Mouse (Mus musculus) intestine, postnatal 0 days (tissue): ENCODE measurements around the gene Qrfp. TPM values are rescaled to one million over a fixed set of nuclear protein-coding genes. Genes with fewer than 3 reads are reported as not detected.

Experiments used
- ATAC-seq: fragments of 200-750 bp; cut with Nextera tagmentation; 2 replicates; pipeline ENCODE4 v1.8.0; 2017; ENCODE audit warnings: mild to moderate bottlenecking, moderate TSS enrichment, moderate library complexity
- H3K27ac ChIP-seq: fragments of 300-500 bp; sonication (generic); 2 replicates; pipeline ENCODE4 v1.5.1; 2014; ENCODE audit warnings: mild to moderate bottlenecking, low read depth, low read length, moderate library complexity
- H3K27me3 ChIP-seq: fragments of 300-500 bp; sonication (generic); replicated peaks from 2 replicates; pipeline ENCODE4 v1.6.1; 2014; ENCODE audit warnings: low read length, mixed read lengths; ENCODE audit not compliant: control insufficient read depth, insufficient read depth
- H3K36me3 ChIP-seq: fragments of 300-500 bp; sonication (generic); 2 replicates; pipeline ENCODE4 v1.6.1; 2014; ENCODE audit warnings: mild to moderate bottlenecking, moderate library complexity; ENCODE audit not compliant: control insufficient read depth, insufficient read depth
- H3K4me1 ChIP-seq: fragments of 300-500 bp; sonication (generic); replicated peaks from 2 replicates; pipeline ENCODE4 v1.6.1; 2014; ENCODE audit warnings: antibody characterized with exemption, low read length, mixed read lengths; ENCODE audit not compliant: control insufficient read depth, insufficient read depth
- H3K4me2 ChIP-seq: fragments of 300-500 bp; sonication (generic); replicated peaks from 2 replicates; pipeline ENCODE4 v1.6.1; 2014; ENCODE audit warnings: low read depth, mild to moderate bottlenecking, moderate library complexity
- H3K4me3 ChIP-seq: fragments of 300-500 bp; sonication (generic); 2 replicates; pipeline ENCODE4 v1.5.1; 2014; ENCODE audit warnings: low read depth, low read length
- H3K9ac ChIP-seq: fragments of 300-500 bp; sonication (generic); 2 replicates; pipeline ENCODE4 v1.6.1; 2014; ENCODE audit warnings: mild to moderate bottlenecking, low read depth, low read length
- H3K9me3 ChIP-seq: fragments of 300-500 bp; sonication (generic); 2 replicates; pipeline ENCODE4 v1.6.1; 2016; ENCODE audit warnings: mixed run types; ENCODE audit not compliant: control insufficient read depth
- CTCF ChIP-seq: sonication (generic); IDR thresholded peaks from 2 replicates; pipeline ENCODE4 v1.5.1; 2016; ENCODE audit warnings: low read depth, mild to moderate bottlenecking, control low read depth, antibody characterized with exemption, moderate library complexity
- WGBS: fragments of 180-500 bp; shearing (Covaris S2); extraction: QIAGEN DNeasy Blood & Tissue Kit; methylation state at CpG from one replicate; pipeline ENCODE4 v1.1.7; 2014; 5-methylcytosine and 5-hydroxymethylcytosine counted together
- polyA plus RNA-seq: library from polyadenylated mRNA; unstranded; fragments of >200 nt; fragmentation: Nextera tagmentation; extraction: Ambion mirVana; gene quantifications from 2 replicates; pipeline ENCODE4 v1.2.1, GENCODE M21; 2015

The Qrfp gene
- polyA plus RNA-seq, 1 experiment from 2014 or later, result 0.18 TPM

DNA sequence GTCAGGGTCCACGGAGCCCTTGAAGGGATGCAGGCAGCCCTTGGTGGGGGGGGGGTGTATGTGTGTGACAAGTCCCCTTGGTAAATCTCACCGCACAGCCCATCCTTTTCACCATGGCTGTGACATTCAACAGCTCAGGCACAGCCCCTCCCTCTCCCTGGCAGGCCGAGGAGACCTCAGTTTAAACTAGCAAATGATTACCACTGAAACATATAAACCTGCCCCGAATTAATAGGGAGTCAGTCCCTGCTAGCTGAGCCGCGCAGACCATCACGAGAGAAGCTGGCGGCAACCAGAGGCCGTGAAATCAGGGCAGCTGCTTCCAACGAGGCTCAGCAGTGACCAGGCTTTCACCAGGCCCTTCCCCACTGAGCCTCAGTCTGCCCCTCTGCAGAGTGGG, 25.7 kb upstream of the Qrfp start:
- TF ChIP-seq CTCF, result no peak
- Histone ChIP-seq H3K4me1 (no peaks in the 10 kb centered on the region), H3K4me2 (no peak overlapping the region), H3K36me3 (no peaks in the 10 kb centered on the region), H3K4me3 (no peak overlapping the region), H3K27me3 (0 out of 2 replicates have a peak, but pooled peaks cover 7% of the 10 kb centered on the region), H3K9me3 (no peaks in the 10 kb centered on the region), H3K27ac (no peak overlapping the region), H3K9ac (no peak overlapping the region)
- 53% methylated on average over 10 of the region's 10 CpGs for WGBS
- ATAC-seq, result no peak

DNA sequence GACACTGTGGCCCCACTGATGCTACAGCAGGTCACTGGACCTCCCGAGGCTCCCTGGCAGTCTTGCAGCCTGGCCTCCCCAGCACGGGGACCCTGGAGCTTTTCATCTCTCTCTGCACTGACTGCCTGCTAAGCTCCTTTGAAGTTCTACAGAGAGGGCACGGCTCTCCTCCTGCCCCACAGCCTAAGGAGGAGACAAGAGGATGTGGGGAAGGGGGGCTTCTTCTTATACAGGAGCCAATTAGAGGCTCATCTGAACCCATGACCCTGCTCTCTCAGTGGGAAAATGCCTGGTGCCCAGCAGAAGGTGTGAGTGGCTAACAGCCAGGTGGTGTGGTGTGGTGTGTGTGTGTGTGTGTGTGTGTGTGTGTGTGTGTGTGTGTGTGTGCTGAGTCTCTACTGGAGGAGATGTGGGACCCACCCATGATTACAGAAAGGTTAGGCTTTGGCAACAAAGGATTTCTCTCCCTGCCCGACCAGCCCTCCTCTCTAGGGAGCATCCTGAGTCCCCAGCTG, 18.0 kb upstream of the Qrfp start:
- no peak for TF ChIP-seq CTCF
- ATAC-seq, result no peak

DNA sequence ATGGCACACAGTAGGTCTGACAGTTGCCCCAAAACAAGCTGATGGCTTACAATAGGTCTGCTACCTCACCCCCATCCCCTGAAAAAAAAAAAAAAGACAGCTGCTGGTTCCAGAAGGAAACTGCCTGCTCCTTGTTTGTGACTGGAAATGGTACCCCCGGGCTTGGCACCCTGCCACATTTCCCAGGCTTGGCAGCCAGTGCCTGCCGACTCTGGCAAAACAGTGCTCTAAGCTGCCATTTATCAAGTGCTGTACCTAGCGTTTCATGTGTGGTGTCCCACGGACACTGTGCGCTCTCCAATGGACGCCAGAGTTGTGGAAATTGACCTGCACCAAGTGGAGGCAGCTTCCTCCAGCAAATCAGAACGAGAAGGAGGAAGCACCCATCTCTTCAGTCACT, 17.5 kb upstream of the Qrfp start:
- no peak for ATAC-seq
- Histone ChIP-seq H3K4me1 (no peaks in the 10 kb centered on the region), H3K27ac (no peak overlapping the region), H3K27me3 (peaks cover 7% of the 10 kb centered on the region; the same call in 1 of the 2 replicates), H3K36me3 (no peaks in the 10 kb centered on the region), H3K4me2 (no peak overlapping the region), H3K9ac (no peak overlapping the region), H3K4me3 (no peak overlapping the region), H3K9me3 (no peaks in the 10 kb centered on the region)
- WGBS, result 46% methylated on average over 7 of the region's 7 CpGs
- no peak for TF ChIP-seq CTCF

More for the DNA sequence above, 18.0 kb upstream of the Qrfp start:
- H3K27ac ChIP-seq, result no peak overlapping the region
- H3K4me2 ChIP-seq, result no peak overlapping the region
- no peaks in the 10 kb centered on the region for H3K9me3 ChIP-seq
- no peaks in the 10 kb centered on the region for H3K36me3 ChIP-seq
- no peak overlapping the region for H3K9ac ChIP-seq
- no peak overlapping the region for H3K4me3 ChIP-seq
- WGBS, result 33% methylated on average over 4 of the region's 4 CpGs
- no peaks in the 10 kb centered on the region for H3K4me1 ChIP-seq
- 0 out of 2 replicates have a peak, but pooled peaks cover 2% of the 10 kb centered on the region for H3K27me3 ChIP-seq

DNA sequence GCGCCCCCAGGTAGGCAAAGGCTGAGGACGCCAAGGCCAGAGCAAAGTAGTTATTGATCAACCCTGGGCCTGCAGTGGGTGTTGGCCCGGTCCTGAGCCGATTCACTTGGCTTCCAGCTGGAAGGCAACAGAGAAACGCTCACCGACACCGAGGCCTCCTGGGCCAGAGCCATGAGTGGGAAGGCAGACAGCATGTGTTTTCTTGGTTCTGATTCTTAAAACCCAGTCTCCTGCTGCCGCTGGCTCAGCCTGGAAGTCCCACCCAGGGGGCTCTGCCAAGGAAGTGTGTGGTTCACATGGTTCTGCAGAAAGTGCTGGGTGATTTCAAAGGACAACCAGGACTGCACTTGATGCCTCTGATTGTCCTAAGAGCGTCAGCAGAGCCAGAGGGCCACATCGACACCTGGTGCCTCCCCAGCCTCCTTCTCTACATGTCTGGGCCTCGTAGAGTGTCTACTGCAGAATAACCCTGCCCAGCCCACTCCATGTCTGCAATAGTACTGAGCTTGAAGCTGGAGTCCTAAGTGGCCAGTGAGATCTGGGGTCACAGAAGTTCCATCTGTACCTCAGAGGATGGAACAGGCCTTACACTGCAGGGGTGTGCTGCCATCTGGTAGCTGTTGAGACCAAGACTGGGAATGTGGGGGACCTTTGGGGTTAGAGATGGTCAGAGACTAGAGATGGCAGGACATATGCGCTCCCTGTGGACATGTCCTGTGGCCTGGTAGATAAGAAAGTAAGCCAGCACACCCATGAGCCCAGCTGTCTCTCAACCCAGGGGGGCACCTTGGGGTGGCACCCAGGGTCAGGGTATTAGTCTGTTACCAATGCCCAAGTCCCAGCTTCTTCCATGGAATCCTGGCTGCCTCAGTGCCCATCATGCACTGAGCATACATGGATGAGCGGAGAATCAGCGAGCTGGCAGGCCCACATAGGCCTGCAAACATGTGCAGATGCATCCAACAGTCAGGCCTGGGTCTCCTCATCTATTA, 16.0 kb upstream of the Qrfp start:
- no peak overlapping the region for H3K27ac ChIP-seq
- H3K9ac ChIP-seq, result no peak overlapping the region
- no peaks in the 10 kb centered on the region for H3K4me1 ChIP-seq
- no peaks in the 10 kb centered on the region for H3K36me3 ChIP-seq
- WGBS, result 65% methylated on average over 14 of the region's 14 CpGs
- no peaks in the 10 kb centered on the region for H3K9me3 ChIP-seq
- H3K4me3 ChIP-seq, result no peak overlapping the region
- ATAC-seq, result no peak
- TF ChIP-seq CTCF, result no peak
- H3K4me2 ChIP-seq, result no peak overlapping the region
- H3K27me3 ChIP-seq, result peaks cover 14% of the 10 kb centered on the region; the same call in 1 of the 2 replicates

DNA sequence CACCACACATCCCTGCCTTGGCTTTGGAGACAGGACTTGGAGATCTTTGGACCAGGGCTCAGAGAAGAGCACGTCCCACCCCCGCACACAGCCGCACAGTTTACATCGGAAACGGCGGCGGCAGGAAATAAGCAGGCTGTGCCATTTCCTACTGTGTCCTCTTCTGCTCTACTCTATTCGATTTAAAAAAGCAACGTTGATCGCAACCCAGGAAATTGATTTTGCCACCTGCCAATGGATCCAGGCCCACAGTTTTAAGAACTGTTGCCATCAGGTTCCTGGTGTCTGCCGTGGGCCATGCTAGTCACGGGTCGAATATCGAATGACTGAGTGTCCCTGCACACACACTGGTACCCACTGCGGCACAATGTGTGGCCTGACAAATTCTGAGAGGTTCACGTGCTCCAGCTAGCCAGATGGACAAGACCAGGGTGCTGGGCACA, 15.1 kb upstream of the Qrfp start:
- Histone ChIP-seq H3K36me3 (no peaks in the 10 kb centered on the region), H3K9ac (no peak overlapping the region), H3K27ac (no peak overlapping the region), H3K9me3 (no peaks in the 10 kb centered on the region), H3K4me3 (no peak overlapping the region), H3K27me3 (peaks cover 14% of the 10 kb centered on the region; the same call in 1 of the 2 replicates), H3K4me1 (no peaks in the 10 kb centered on the region), H3K4me2 (no peak overlapping the region)
- TF ChIP-seq CTCF, result no peak
- ATAC-seq, result no peak
- 71% methylated on average over 16 of the region's 16 CpGs for WGBS

DNA sequence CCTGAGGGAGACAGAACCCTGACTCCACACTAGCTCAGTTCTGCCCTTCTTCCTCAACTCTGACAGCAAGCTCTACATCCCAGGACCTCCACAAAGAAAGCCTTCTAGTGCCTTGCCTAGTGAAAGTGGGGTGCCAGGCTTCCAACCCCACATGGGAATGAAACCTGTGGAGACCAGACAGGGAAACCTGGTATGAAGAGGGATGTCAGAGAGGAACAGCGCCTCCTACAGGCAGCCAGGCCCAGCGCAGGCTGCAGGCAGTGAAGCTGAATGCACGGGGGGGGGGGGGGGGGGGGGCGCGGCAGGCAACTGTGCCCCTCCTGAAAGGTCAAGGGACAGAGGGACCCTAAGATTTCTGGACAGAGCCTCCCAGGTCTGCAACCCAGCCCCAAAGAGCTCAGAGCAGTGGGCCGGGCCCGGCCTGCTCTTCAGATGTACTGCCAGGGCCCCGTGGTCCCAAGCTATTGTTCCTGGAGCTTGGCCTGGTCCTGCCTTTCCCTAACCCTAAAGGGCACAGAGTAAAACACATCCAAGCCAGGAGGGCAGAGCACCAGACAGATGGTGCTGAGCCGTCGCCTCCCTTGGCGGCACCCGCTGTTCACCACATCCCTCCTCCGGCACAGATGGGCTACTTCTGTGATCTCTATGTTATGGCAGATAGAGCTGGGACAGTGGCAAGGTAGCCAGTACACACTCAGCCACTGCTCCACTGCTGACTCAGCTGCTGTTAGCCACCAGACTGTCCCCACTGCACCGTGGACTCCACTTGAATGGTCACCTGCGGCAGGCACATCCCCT, 13.8 kb upstream of the Qrfp start:
- no peak overlapping the region for H3K9ac ChIP-seq
- no peaks in the 10 kb centered on the region for H3K4me1 ChIP-seq
- 78% methylated on average over 13 of the region's 15 CpGs for WGBS
- no peak for ATAC-seq
- TF ChIP-seq CTCF, result peak; percentile 68
- no peaks in the 10 kb centered on the region for H3K36me3 ChIP-seq
- no peak overlapping the region for H3K27ac ChIP-seq
- H3K9me3 ChIP-seq, result no peaks in the 10 kb centered on the region
- peaks cover 14% of the 10 kb centered on the region; the same call in 1 of the 2 replicates for H3K27me3 ChIP-seq
- H3K4me3 ChIP-seq, result no peak overlapping the region
- no peak overlapping the region for H3K4me2 ChIP-seq
